Mouse (Mus musculus) layer of hippocampus, adult 2 months (tissue): ENCODE measurements around the gene Ppp1r14c. TPM values are rescaled to one million over a fixed set of nuclear protein-coding genes. Genes with fewer than 3 reads are reported as not detected.

Source experiments
- DNase-seq, 2 experiments: peaks; one replicate each; pipeline ENCODE4 v3.0.0; 2022; ENCODE audit warnings: low spot score in 2 of 2
- H3K27ac ChIP-seq: fragments of 200-600 bp; 2 replicates; pipeline ENCODE4 v1.8.1; 2022
- H3K4me3 ChIP-seq: fragments of 200-600 bp; 2 replicates; pipeline ENCODE4 v1.8.1; 2022; ENCODE audit warnings: mild to moderate bottlenecking
- CTCF ChIP-seq: fragments of 200-600 bp; conservative IDR thresholded peaks from 2 replicates; pipeline ENCODE4 v1.8.1; 2022; ENCODE audit warnings: antibody characterized with exemption, mild to moderate bottlenecking, moderate library complexity
- total RNA-seq, 2 experiments: library from RNA; stranded (reverse); gene quantifications; 2 replicates each; pipeline ENCODE4 v1.2.3; 2021

Ppp1r14c gene
- total RNA-seq, 2 experiments from 2014 or later = 19.9 to 20.0 TPM

- Histone ChIP-seq H3K4me3 (no peak overlapping the region), H3K27ac (no peak overlapping the region)
- DNase-seq = peak in 1 of 2 experiments; percentile 24
- no peak for TF ChIP-seq CTCF
Observed at GRCm38 (mm10) chr10:3383176-3383575, 17.3 kb downstream of the Ppp1r14c start.

GRCm38 (mm10) chr10:3392251-3392650 is 26.4 kb downstream of the Ppp1r14c start:
- DNase-seq = no peak
- TF ChIP-seq CTCF = no peak
- H3K27ac ChIP-seq = no peak overlapping the region
- no peak overlapping the region for H3K4me3 ChIP-seq

GRCm38 (mm10) chr10:3393548-3393947 is 27.7 kb downstream of the Ppp1r14c start:
- no peak for TF ChIP-seq CTCF
- no peak overlapping the region for H3K4me3 ChIP-seq
- H3K27ac ChIP-seq = no peak overlapping the region
- DNase-seq = no peak

- DNase-seq = peak in 1 of 2 experiments; percentile 34
- Histone ChIP-seq H3K4me3 (no peak overlapping the region), H3K27ac (peak overlapping the region; percentile 10; the same call in 1 of the 2 replicates)
- no peak for TF ChIP-seq CTCF
Observed at GRCm38 (mm10) chr10:3394193-3394592, 28.3 kb downstream of the Ppp1r14c start.

GRCm38 (mm10) chr10:3394671-3395288 is 28.9 kb downstream of the Ppp1r14c start:
- DNase-seq = no peak
- Histone ChIP-seq H3K4me3 (no peak overlapping the region), H3K27ac (0 out of 2 replicates have a peak overlapping the region, but pooled peaks have one; percentile 10)
- TF ChIP-seq CTCF = no peak

- no peak overlapping the region; the same call in 1 of the 2 replicates for H3K27ac ChIP-seq
- no peak for TF ChIP-seq CTCF
- no peak overlapping the region for H3K4me3 ChIP-seq
Observed at GRCm38 (mm10) chr10:3395341-3395931, 29.6 kb downstream of the Ppp1r14c start.

GRCm38 (mm10) chr10:3396008-3396795 is 30.3 kb downstream of the Ppp1r14c start:
- no peak overlapping the region; the same call in 1 of the 2 replicates for H3K27ac ChIP-seq
- DNase-seq = no peak
- H3K4me3 ChIP-seq = no peak overlapping the region
- no peak for TF ChIP-seq CTCF

More at GRCm38 (mm10) chr10:3395341-3395931, 29.6 kb downstream of the Ppp1r14c start:
- no peak for DNase-seq

GRCm38 (mm10) chr10:3397406-3397805 is 31.5 kb downstream of the Ppp1r14c start:
- peak; percentile 39 for TF ChIP-seq CTCF
- Histone ChIP-seq H3K27ac (peak overlapping the region; percentile 70; the same call in 1 of the 2 replicates), H3K4me3 (no peak overlapping the region)
- no peak for DNase-seq

GRCm38 (mm10) chr10:3398051-3398450 is 32.2 kb downstream of the Ppp1r14c start:
- DNase-seq = peak in 1 of 2 experiments; percentile 58
- Histone ChIP-seq H3K4me3 (no peak overlapping the region), H3K27ac (peak overlapping the region; percentile 70)
- no peak for TF ChIP-seq CTCF

GRCm38 (mm10) chr10:3402284-3402683 is 36.4 kb downstream of the Ppp1r14c start:
- no peak for DNase-seq
- no peak for TF ChIP-seq CTCF
- Histone ChIP-seq H3K4me3 (no peak overlapping the region), H3K27ac (no peak overlapping the region)

GRCm38 (mm10) chr10:3403416-3404137 is 37.7 kb downstream of the Ppp1r14c start:
- TF ChIP-seq CTCF = no peak
- no peak overlapping the region for H3K4me3 ChIP-seq
- H3K27ac ChIP-seq = 0 out of 2 replicates have a peak overlapping the region, but pooled peaks have one; percentile 41
- no peak for DNase-seq

- H3K4me3 ChIP-seq = no peak overlapping the region
- no peak overlapping the region for H3K27ac ChIP-seq
- no peak for DNase-seq
- no peak for TF ChIP-seq CTCF
Observed at GRCm38 (mm10) chr10:3404362-3404761, 38.5 kb downstream of the Ppp1r14c start.
